Mouse (Mus musculus) stomach, embryonic 16.5 days (tissue): ENCODE results near the gene Agpat3. TPM values are rescaled to one million over a fixed set of nuclear protein-coding genes. Genes with fewer than 3 reads are reported as not detected.
A peak's percentile ranks its signal among the peaks of the same experiment; 100 is the strongest.

Experiments used
- ATAC-seq: fragments of 200-750 bp; cut with Nextera tagmentation; 2 replicates; pipeline ENCODE4 v1.8.0; 2017; ENCODE audit warnings: moderate number of reproducible peaks, moderate TSS enrichment; ENCODE audit not compliant: insufficient read depth, low FRiP score
- H3K27ac ChIP-seq: fragments of 300-500 bp; sonication (generic); 2 replicates; pipeline ENCODE4 v1.5.1; 2014; ENCODE audit warnings: low read length
- H3K27me3 ChIP-seq: fragments of 300-500 bp; sonication (generic); 2 replicates; pipeline ENCODE4 v1.6.1; 2014; ENCODE audit warnings: low read length, control low read depth, mixed read lengths; ENCODE audit not compliant: control insufficient read depth, insufficient read depth
- H3K36me3 ChIP-seq: fragments of 300-500 bp; sonication (generic); 2 replicates; pipeline ENCODE4 v1.6.1; 2014; ENCODE audit warnings: low read length; ENCODE audit not compliant: control insufficient read depth, insufficient read depth
- H3K4me1 ChIP-seq: fragments of 300-500 bp; sonication (generic); 2 replicates; pipeline ENCODE4 v1.6.1; 2014; ENCODE audit warnings: low read length, control low read depth, mixed read lengths; ENCODE audit not compliant: control insufficient read depth, insufficient read depth
- H3K4me2 ChIP-seq: fragments of 300-500 bp; sonication (generic); 2 replicates; pipeline ENCODE4 v1.6.1; 2014; ENCODE audit warnings: low read depth, low read length, mixed read lengths
- H3K4me3 ChIP-seq: fragments of 300-500 bp; sonication (generic); replicated peaks from 2 replicates; pipeline ENCODE4 v1.5.1; 2014; ENCODE audit warnings: mild to moderate bottlenecking, low read length
- H3K9ac ChIP-seq: fragments of 300-500 bp; sonication (generic); 2 replicates; pipeline ENCODE4 v1.6.1; 2014; ENCODE audit warnings: low read length
- H3K9me3 ChIP-seq: fragments of 300-500 bp; sonication (generic); replicated peaks from 2 replicates; pipeline ENCODE4 v1.6.1; 2016; ENCODE audit warnings: low read length, control low read depth; ENCODE audit not compliant: control insufficient read depth
- whole genome bisulfite sequencing: fragments of 180-500 bp; shearing (Covaris S2); extraction: QIAGEN DNeasy Blood & Tissue Kit; methylation state at CpG from one replicate; pipeline ENCODE4 v1.1.7; 2014; 5-methylcytosine and 5-hydroxymethylcytosine counted together
- polyA plus RNA-seq: library from polyadenylated mRNA; unstranded; fragments of >200 nt; fragmentation: Nextera tagmentation; extraction: Ambion mirVana; gene quantifications from 2 replicates; pipeline ENCODE4 v1.2.1, GENCODE M21; 2015

Gene Agpat3
- polyA plus RNA-seq, 1 experiment from 2014 or later, result 26.7 TPM

GRCm38 (mm10) chr10:78323214-78323880 is 28.9 kb downstream of the Agpat3 start:
- Histone ChIP-seq H3K4me3 (no peak overlapping the region), H3K9me3 (no peaks in the 10 kb centered on the region), H3K9ac (no peak overlapping the region; the same call in 1 of the 2 replicates), H3K4me2 (no peak overlapping the region), H3K27ac (no peak overlapping the region), H3K4me1 (0 out of 2 replicates have a peak, but pooled peaks cover 2% of the 10 kb centered on the region), H3K27me3 (no peaks in the 10 kb centered on the region), H3K36me3 (peaks cover 6% of the 10 kb centered on the region)
- no peak for ATAC-seq
- WGBS, result 50% methylated on average over 7 of the region's 7 CpGs

GRCm38 (mm10) chr10:78322806-78323205 is 29.5 kb downstream of the Agpat3 start:
- H3K9me3 ChIP-seq, result no peaks in the 10 kb centered on the region
- no peak overlapping the region for H3K27ac ChIP-seq
- H3K4me2 ChIP-seq, result no peak overlapping the region
- H3K9ac ChIP-seq, result no peak overlapping the region
- no peaks in the 10 kb centered on the region for H3K27me3 ChIP-seq
- 0 out of 2 replicates have a peak, but pooled peaks cover 2% of the 10 kb centered on the region for H3K4me1 ChIP-seq
- no peak overlapping the region for H3K4me3 ChIP-seq
- H3K36me3 ChIP-seq, result peaks cover 6% of the 10 kb centered on the region
- WGBS, result no CpG with 5 or more reads among the region's 1 CpGs
- ATAC-seq, result no peak

GRCm38 (mm10) chr10:78321133-78321757 is 31.0 kb downstream of the Agpat3 start:
- 78% methylated on average over 3 of the region's 3 CpGs for WGBS
- Histone ChIP-seq H3K27ac (no peak overlapping the region), H3K9ac (no peak overlapping the region)

GRCm38 (mm10) chr10:78320526-78320925 is 31.8 kb downstream of the Agpat3 start:
- H3K4me3 ChIP-seq, result no peak overlapping the region
- ATAC-seq, result no peak
- H3K27me3 ChIP-seq, result no peaks in the 10 kb centered on the region
- H3K9ac ChIP-seq, result no peak overlapping the region
- no peak overlapping the region for H3K27ac ChIP-seq
- peaks cover 2% of the 10 kb centered on the region; the same call in 1 of the 2 replicates for H3K4me1 ChIP-seq
- H3K9me3 ChIP-seq, result no peaks in the 10 kb centered on the region
- 87% methylated on average over 1 of the region's 1 CpGs for WGBS
- H3K36me3 ChIP-seq, result no peaks in the 10 kb centered on the region
- no peak overlapping the region for H3K4me2 ChIP-seq

More at GRCm38 (mm10) chr10:78321133-78321757, 31.0 kb downstream of the Agpat3 start:
- ATAC-seq, result no peak
- H3K4me3 ChIP-seq, result no peak overlapping the region
- H3K4me1 ChIP-seq, result peaks cover 2% of the 10 kb centered on the region; the same call in 1 of the 2 replicates
- H3K36me3 ChIP-seq, result no peaks in the 10 kb centered on the region
- H3K9me3 ChIP-seq, result no peaks in the 10 kb centered on the region
- H3K27me3 ChIP-seq, result no peaks in the 10 kb centered on the region
- H3K4me2 ChIP-seq, result no peak overlapping the region

GRCm38 (mm10) chr10:78319940-78320339 is 32.3 kb downstream of the Agpat3 start:
- no peak overlapping the region for H3K4me3 ChIP-seq
- H3K9ac ChIP-seq, result no peak overlapping the region
- H3K27ac ChIP-seq, result no peak overlapping the region
- H3K36me3 ChIP-seq, result no peaks in the 10 kb centered on the region
- H3K27me3 ChIP-seq, result no peaks in the 10 kb centered on the region
- H3K4me1 ChIP-seq, result peaks cover 2% of the 10 kb centered on the region; the same call in 1 of the 2 replicates
- WGBS, result 89% methylated on average over 9 of the region's 9 CpGs
- no peak overlapping the region for H3K4me2 ChIP-seq
- ATAC-seq, result no peak
- H3K9me3 ChIP-seq, result no peaks in the 10 kb centered on the region

DNA sequence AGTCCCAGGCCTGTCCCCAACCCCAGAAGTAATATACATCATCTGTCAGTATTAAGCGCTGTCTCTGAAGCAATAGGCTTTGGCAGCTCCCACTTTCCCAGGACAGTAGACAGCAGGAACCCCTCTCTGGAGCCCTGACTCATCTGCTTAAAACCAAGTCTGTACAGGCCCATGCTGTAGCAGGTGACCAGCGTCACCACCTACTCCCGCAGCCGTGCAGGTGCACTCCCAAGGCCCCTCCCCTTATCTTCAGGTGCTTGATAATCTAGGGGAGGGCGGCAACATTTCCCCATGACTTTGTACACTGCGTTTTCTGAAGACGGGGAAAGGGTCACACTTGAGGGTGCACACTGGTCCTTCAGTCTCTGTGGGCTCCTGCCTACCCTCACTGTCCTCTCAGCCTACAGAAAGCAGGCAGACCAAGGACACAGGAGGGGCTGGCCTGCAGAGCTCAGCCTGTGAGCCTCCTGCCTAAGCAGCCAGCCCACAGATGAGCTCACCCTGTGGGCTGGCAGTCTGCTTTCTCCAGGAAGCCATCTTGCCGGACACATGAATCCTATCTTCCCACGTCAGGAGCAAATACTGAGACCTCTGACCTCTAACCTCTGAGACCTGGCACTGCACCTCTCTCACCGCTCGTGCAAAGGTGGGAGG is 34.9 kb downstream of the Agpat3 start:
- H3K4me1 ChIP-seq, result peaks cover 4% of the 10 kb centered on the region; the same call in 1 of the 2 replicates
- peak overlapping the region; percentile 45; the same call in 1 of the 2 replicates for H3K27ac ChIP-seq
- no peaks in the 10 kb centered on the region for H3K27me3 ChIP-seq
- no peaks in the 10 kb centered on the region for H3K9me3 ChIP-seq
- no peaks in the 10 kb centered on the region for H3K36me3 ChIP-seq
- no peak overlapping the region for H3K4me3 ChIP-seq
- no peak overlapping the region for H3K9ac ChIP-seq
- H3K4me2 ChIP-seq, result 0 out of 2 replicates have a peak overlapping the region, but pooled peaks have one; percentile 2
- peak; percentile 74 for ATAC-seq
- 56% methylated on average over 11 of the region's 11 CpGs for WGBS

DNA sequence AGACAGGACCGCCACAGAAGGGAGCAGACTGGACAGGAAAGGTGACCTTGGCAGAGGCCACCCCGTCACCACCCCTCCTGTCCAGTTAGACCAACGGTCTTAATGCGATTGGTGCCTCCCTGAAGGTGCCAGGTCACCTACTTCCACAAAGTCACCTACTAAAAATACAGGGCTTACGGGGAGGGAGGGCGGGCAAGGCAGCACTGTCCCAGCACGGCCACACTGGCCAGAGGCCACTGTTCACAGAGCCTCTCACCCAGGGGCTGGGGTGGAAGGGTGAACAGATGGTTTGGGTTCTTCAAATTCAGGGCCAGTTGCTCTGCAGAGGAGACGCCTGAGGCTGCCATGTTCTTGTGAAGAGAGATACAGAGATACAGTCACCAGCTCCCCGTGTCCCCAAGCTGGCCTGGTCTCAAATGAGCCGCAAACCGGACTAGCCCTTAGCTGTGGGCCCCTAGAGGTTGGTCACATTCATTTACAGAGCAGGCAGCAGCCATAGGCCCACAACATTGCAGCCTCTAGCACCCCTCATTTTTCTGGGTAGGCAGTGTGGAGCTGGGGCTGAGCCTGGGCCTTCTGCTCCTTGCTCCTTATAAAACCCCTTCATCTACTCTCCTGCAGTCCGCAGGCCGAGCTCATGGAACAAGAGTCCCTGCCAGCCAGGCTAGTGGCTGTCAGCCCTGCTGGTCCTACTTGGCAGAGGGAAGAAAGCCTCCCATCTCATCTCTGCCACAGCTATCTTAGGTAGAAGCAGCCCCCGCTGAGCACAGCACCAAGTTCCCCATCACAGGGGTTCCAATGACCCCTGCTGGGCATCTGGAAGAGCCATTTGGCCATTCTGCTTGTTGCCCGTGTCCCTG is 35.8 kb downstream of the Agpat3 start:
- Histone ChIP-seq H3K36me3 (no peaks in the 10 kb centered on the region), H3K9me3 (no peaks in the 10 kb centered on the region), H3K4me3 (no peak overlapping the region), H3K4me1 (peaks cover 13% of the 10 kb centered on the region), H3K4me2 (no peak overlapping the region), H3K27me3 (no peaks in the 10 kb centered on the region), H3K9ac (no peak overlapping the region), H3K27ac (peak overlapping the region; percentile 25; the same call in 1 of the 2 replicates)
- WGBS, result 84% methylated on average over 15 of the region's 15 CpGs
- no peak for ATAC-seq

GRCm38 (mm10) chr10:78315145-78315544 is 37.1 kb downstream of the Agpat3 start:
- no peak for ATAC-seq
- Histone ChIP-seq H3K27ac (no peak overlapping the region), H3K4me1 (peaks cover 19% of the 10 kb centered on the region), H3K4me2 (no peak overlapping the region), H3K4me3 (no peak overlapping the region), H3K9me3 (no peaks in the 10 kb centered on the region), H3K9ac (no peak overlapping the region), H3K27me3 (no peaks in the 10 kb centered on the region), H3K36me3 (no peaks in the 10 kb centered on the region)
- WGBS, result 58% methylated on average over 1 of the region's 1 CpGs
